Mouse (Mus musculus): ENCODE results near the gene Sox30. TPM values are rescaled to one million over a fixed set of nuclear protein-coding genes. Genes with fewer than 3 reads are reported as not detected.

The Sox30 gene
- polyA plus RNA-seq (2016; fragmentation: Nextera tagmentation; extraction: Ambion mirVana), result 0.19 and 0.22 TPM in 2 replicates

DNA sequence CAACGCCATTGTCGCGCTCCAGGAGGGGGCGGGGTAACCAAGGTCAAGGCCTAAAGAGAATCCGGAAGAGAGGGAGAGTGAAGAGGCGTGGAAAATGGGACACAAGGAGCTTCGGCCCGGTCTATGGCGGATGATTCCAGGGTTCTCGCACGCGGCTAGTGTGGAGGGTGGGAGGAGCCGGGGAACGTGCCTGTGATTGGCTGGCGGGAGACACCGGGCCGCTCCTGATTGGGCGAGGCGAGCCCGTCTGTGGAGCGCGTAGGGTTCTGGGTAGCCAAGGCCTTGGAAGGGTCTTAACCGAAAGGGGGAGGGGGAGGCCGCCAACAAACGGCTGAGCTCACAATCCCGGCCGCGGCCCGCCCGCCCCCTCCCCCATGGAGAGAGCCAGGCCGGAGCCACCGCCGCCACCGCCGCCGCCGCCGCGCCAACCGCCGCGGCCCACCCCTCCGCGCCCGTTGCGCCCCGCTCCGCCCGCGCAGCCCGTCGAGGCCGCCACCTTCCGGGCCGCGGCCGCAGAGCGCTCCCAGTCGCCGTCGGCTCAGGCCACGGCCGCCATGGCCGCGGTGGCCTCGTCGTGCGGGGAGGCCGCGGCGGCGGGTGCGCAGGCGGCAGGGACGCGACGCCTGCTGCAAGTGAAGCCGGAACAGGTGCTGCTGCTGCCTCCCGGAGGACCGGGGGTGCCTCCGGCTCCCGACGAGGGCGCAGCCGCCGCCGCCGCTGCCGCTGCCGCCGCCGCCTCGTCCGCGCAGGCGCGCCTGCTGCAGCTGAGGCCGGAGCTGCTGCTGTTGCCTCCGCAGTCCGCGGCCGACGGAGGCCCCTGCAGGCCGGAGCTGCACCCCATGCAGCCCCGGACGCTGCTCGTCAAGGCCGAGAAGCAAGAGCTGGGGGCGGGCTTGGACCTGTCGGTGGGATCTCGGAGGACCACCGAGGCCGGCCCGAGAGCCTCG lies at the start of gene Sox30:
Gene Sox30 (plus strand): TSS at position 365 of the 947 bp plus-strand sequence.
- H3K27ac ChIP-seq, result peak within 1 kb of the TSS; percentile 76

DNA sequence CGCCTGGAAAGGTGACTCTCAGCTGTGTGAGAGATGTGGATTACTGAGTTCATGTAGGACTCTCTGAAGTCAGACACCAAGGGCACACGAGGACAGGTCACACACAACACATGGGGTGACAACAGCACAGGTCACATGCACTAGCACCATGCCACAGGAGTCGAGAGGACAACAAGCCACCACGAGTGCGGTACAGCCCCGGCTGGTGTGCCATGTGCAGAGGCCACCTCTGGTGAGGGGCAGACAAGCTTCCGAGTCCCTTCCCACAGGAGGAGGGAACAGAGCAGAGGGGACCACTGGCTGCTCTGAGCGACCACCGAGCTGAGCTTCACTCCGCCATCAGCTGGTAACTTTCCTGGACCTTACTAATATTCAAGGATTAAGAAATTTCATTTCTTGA lies 47.3 kb upstream of the Sox30 start:
- no peak for ATAC-seq (ENCODE audit: low FRiP score)
- H3K9ac ChIP-seq, result no peak overlapping the region
- no peaks in the 10 kb centered on the region for H3K27me3 ChIP-seq
- H3K4me1 ChIP-seq, result no peaks in the 10 kb centered on the region
- WGBS, result 89% methylated on average over 10 of the region's 10 CpGs
- no peak overlapping the region for H3K27ac ChIP-seq
- H3K4me3 ChIP-seq (replicated peaks), result no peak overlapping the region
- H3K9me3 ChIP-seq, result no peaks in the 10 kb centered on the region
- H3K36me3 ChIP-seq (replicated peaks), result peaks cover 51% of the 10 kb centered on the region
- no peak overlapping the region for H3K4me2 ChIP-seq

More for the DNA sequence above, at the start of gene Sox30:
- peaks cover 8% of the 10 kb centered on the region for H3K4me1 ChIP-seq
- H3K9me3 ChIP-seq, result peaks cover 3% of the 10 kb centered on the region; the same call in 1 of the 2 replicates
- peak within 1 kb of the TSS; percentile 67 for H3K4me3 ChIP-seq (replicated peaks)
- H3K27me3 ChIP-seq, result peaks cover 12% of the 10 kb centered on the region; the same call in 1 of the 2 replicates
- peak within 1 kb of the TSS; percentile 74 for H3K9ac ChIP-seq
- peak; percentile 97 for ATAC-seq (ENCODE audit: low FRiP score)
- 17% methylated on average over 46 of the region's 115 CpGs for WGBS
- no peaks in the 10 kb centered on the region for H3K36me3 ChIP-seq (replicated peaks)
- H3K4me2 ChIP-seq, result peak within 1 kb of the TSS; percentile 77

DNA sequence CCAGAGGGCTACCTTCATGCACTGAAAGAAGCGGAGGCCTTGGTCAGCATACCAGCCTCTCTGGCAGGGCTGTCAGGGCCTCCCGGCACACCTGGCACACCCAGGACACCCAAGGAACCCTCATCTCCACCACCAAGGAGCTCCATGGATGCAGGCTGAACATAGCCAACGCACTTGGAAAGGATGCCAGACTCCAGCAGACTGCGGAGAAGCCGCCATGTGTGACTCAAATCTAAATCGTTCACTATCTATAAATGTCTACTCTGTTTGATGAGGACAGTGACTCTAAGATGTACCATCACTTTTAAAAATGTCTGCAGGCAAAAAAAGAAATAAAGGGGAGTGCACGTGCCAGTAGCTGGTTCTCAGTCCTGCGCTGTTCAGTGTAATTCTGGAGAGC lies 42.6 kb upstream of the Sox30 start:
- 96% methylated on average over 8 of the region's 8 CpGs for WGBS
- H3K36me3 ChIP-seq (replicated peaks), result peaks cover 41% of the 10 kb centered on the region
- no peaks in the 10 kb centered on the region for H3K27me3 ChIP-seq
- H3K9me3 ChIP-seq, result no peaks in the 10 kb centered on the region
- H3K9ac ChIP-seq, result no peak overlapping the region
- no peak overlapping the region for H3K27ac ChIP-seq
- no peaks in the 10 kb centered on the region for H3K4me1 ChIP-seq
- no peak overlapping the region for H3K4me3 ChIP-seq (replicated peaks)
- ATAC-seq (ENCODE audit: low FRiP score), result no peak
- H3K4me2 ChIP-seq, result no peak overlapping the region

DNA sequence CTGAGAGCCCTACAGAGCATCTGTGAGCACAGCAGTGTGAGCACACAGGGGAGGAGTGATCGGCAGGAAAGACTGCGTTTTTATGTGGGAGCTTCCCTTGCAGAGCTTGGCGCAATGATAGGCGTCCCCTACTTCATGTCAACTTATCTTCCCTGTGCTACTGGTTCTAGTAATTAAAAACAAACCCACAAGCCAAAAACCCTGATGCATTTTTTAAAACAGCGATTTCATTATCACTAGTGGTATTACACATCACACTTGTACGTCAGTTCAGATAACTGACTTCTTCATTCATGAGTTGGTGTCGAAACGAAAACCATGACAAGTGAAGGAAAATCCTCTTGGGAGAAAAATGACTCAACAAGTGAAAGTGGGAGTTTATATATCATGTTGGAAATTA lies 41.2 kb upstream of the Sox30 start:
- H3K9me3 ChIP-seq, result no peaks in the 10 kb centered on the region
- H3K4me1 ChIP-seq, result peaks cover 14% of the 10 kb centered on the region
- WGBS, result 93% methylated on average over 8 of the region's 8 CpGs
- no peak overlapping the region for H3K4me2 ChIP-seq
- H3K27me3 ChIP-seq, result no peaks in the 10 kb centered on the region
- no peak for ATAC-seq (ENCODE audit: low FRiP score)
- no peak overlapping the region for H3K4me3 ChIP-seq (replicated peaks)
- no peak overlapping the region for H3K9ac ChIP-seq
- H3K36me3 ChIP-seq (replicated peaks), result peaks cover 28% of the 10 kb centered on the region
- H3K27ac ChIP-seq, result no peak overlapping the region

DNA sequence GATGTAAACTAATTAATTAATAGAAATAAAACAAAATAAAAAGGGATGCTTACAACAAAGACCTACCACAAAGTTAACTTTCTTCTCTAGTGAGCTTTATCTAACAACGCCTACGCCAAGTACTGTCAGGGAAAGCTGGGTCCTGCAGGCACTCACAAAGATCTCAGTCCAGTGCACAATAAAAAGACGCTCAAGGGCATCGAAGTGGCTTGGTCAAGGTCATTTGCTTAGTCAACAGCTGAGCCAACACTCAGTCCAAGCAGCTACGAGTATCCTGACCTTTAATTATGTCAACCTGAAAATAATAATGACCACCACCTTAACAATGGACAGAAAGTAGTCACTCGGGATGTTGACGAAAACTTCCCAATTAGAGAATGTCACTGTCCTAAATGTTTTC lies 37.8 kb upstream of the Sox30 start:
- Histone ChIP-seq H3K27ac (no peak overlapping the region), H3K4me2 (no peak overlapping the region), H3K4me1 (peaks cover 17% of the 10 kb centered on the region), H3K4me3 (replicated peaks) (no peak overlapping the region), H3K9me3 (no peaks in the 10 kb centered on the region), H3K27me3 (no peaks in the 10 kb centered on the region), H3K36me3 (replicated peaks) (peaks cover 4% of the 10 kb centered on the region), H3K9ac (no peak overlapping the region)
- no peak for ATAC-seq (ENCODE audit: low FRiP score)
- 85% methylated on average over 7 of the region's 7 CpGs for WGBS

DNA sequence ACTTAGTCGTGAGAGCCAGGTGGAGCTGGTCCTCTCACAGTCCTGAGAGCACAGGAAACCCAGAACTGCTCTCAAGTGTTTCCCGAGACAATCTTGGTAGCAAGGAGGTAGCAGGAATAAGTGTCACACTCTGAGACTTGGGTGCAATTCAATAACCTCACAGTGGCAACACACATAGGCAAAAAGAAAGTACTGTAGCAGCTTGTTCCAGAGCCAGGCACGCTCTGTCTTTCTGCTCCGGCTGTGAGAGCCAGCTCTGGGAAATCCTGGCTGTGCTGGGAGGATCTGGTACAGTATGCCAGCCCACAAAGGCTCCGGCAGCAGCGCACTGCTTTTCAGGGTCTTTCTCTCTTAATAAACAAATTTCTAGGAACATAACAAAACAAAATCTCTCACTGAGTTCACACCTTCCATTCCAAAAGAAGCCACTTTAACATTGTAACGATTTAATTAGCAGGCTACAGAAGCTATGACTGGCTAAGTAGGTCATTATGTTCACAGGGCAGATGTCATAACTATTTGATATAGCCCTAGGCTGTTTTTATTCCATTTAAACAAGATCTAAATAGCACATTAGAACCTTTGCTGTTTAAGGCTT lies 36.9 kb upstream of the Sox30 start:
- H3K4me1 ChIP-seq, result peaks cover 17% of the 10 kb centered on the region
- H3K36me3 ChIP-seq (replicated peaks), result no peaks in the 10 kb centered on the region; the same call in 1 of the 2 replicates
- peak overlapping the region; percentile 91 for H3K4me2 ChIP-seq
- WGBS, result 62% methylated on average over 7 of the region's 7 CpGs
- ATAC-seq (ENCODE audit: low FRiP score), result no peak
- no peak overlapping the region; the same call in 1 of the 2 replicates for H3K27ac ChIP-seq
- no peaks in the 10 kb centered on the region for H3K9me3 ChIP-seq
- H3K4me3 ChIP-seq (replicated peaks), result peak overlapping the region; percentile 84
- H3K27me3 ChIP-seq, result no peaks in the 10 kb centered on the region
- 0 out of 2 replicates have a peak overlapping the region, but pooled peaks have one; percentile 81 for H3K9ac ChIP-seq

DNA sequence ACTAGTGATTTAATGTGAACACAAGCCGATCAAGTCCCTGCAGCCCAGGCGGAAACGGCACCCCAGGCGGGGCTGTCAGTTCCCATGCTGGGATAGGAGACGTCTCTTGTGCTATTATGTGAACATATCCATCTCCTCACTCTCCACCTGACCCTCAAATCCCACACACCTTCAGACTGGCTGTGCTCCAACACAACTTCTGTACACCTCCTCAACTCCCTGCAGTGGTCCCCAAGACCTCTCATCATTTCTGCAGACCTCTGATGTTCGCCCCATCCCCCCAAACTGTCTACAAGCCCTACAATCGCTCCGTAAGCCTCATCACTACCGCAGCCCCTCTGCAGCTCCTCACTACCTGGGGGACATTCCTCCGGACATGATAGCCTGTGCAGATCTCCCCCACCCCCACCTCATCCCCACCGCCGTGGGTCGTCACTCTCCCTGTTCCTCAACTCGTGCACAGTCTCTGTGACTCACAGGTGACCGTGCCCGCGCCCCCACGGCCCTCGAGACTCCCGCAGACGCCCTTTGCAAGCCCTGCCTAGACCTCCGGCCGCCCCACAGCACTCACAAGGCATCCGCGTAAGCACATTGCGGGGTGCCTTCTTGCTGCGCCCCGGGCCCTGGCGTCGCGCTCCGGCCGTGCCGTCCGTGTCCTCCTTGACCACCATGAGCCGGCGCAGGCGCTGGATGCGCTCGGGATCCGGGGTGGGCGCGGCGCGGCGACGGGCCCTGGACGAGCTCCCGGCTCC lies 36.0 kb upstream of the Sox30 start:
- WGBS, result under 1% methylated on average over 49 of the region's 49 CpGs

DNA sequence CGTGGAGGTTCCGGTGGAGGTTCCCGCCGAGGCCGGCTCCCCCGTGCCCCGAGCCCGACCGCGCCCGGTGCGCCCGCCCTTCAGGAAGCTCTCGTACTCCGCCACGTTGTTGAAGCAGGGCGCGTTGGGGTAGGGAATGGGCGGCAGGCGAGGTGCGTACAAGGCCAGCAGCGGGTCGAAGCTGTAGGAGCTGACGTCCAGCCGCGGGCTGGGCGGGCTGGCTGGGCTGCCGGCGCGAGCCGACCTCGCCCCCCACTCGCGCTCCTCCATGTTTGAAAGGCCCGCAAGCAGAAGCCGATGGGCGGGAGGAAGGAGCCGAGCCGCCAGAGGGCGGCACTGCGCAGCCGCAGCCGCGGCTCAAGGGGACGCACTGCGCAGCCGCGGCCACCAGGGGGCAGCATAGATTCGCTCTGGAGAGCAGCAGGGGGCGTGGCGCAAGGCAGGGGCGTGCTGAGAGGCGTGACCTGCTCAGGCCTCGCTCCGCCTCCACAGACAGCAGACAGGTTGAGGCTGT lies 35.4 kb upstream of the Sox30 start, which contains the start of gene Lsm11:
Gene Lsm11 (minus strand): TSS at position 293 of the 514 bp plus-strand sequence.
- peak; percentile 87 for ATAC-seq (ENCODE audit: low FRiP score)
- Histone ChIP-seq H3K27me3 (no peaks in the 10 kb centered on the region), H3K4me2 (peak within 1 kb of the TSS; percentile 91), H3K4me3 (replicated peaks) (peak within 1 kb of the TSS; percentile 84), H3K4me1 (peaks cover 17% of the 10 kb centered on the region), H3K36me3 (replicated peaks) (peaks cover 6% of the 10 kb centered on the region), H3K9me3 (no peaks in the 10 kb centered on the region), H3K27ac (peak within 1 kb of the TSS; percentile 56; the same call in 1 of the 2 replicates), H3K9ac (peak within 1 kb of the TSS; percentile 81)
- 0% methylated on average over 31 of the region's 55 CpGs for WGBS

More for the DNA sequence above, 36.0 kb upstream of the Sox30 start:
- Histone ChIP-seq H3K4me2 (peak overlapping the region; percentile 91), H3K9me3 (no peaks in the 10 kb centered on the region), H3K36me3 (replicated peaks) (no peaks in the 10 kb centered on the region; the same call in 1 of the 2 replicates), H3K4me3 (replicated peaks) (peak overlapping the region; percentile 84), H3K27me3 (no peaks in the 10 kb centered on the region), H3K4me1 (peaks cover 17% of the 10 kb centered on the region), H3K27ac (peak overlapping the region; percentile 56; the same call in 1 of the 2 replicates), H3K9ac (peak overlapping the region; percentile 81)
- ATAC-seq (ENCODE audit: low FRiP score), result peak; percentile 62

DNA sequence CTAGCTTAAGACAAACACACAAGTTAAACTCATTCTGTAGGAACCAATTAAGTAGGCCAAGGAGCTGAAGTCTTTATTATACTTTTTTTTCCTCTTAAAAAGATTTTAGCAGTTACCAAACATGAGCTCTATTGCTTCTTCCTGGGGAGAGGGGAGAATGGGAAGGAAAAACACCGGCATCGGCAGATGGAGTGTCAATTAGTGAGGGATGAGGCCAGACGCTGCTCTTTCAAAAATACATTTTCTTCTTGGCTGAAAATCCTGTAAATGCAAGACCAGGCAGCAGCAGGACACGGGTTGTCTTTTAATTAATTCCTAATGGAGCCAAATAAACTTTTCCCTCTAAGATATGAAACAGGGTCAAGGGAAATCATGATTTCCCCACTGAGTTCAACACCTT lies 33.3 kb upstream of the Sox30 start:
- Histone ChIP-seq H3K27ac (no peak overlapping the region), H3K27me3 (no peaks in the 10 kb centered on the region), H3K36me3 (replicated peaks) (peaks cover 20% of the 10 kb centered on the region), H3K4me2 (no peak overlapping the region), H3K9ac (no peak overlapping the region), H3K9me3 (no peaks in the 10 kb centered on the region), H3K4me1 (peaks cover 17% of the 10 kb centered on the region), H3K4me3 (replicated peaks) (no peak overlapping the region)
- ATAC-seq (ENCODE audit: low FRiP score), result no peak
- 92% methylated on average over 4 of the region's 4 CpGs for WGBS

DNA sequence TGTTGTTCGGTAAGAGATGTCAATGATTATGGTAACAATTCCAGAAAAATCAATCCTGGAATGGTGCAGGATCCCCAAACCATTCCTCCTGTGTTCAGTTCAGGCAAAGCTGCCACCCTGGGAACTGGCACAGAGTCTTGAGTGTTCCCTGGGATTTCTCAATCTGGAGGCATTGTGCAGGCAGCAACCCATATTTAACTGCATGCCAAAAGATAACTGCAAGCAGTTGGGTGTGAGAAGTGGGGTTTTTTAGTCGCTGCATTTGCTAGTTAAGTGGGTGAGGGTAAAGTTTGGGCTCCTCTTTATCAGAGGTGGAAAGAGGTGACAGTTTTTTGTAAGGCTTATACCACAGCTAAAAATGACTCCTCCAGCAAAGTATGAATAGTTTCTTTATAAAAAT lies 32.6 kb upstream of the Sox30 start:
- no peak for ATAC-seq (ENCODE audit: low FRiP score)
- no peak overlapping the region for H3K4me3 ChIP-seq (replicated peaks)
- H3K27me3 ChIP-seq, result no peaks in the 10 kb centered on the region
- no peak overlapping the region for H3K4me2 ChIP-seq
- H3K9me3 ChIP-seq, result no peaks in the 10 kb centered on the region
- H3K9ac ChIP-seq, result no peak overlapping the region
- H3K4me1 ChIP-seq, result peaks cover 17% of the 10 kb centered on the region
- peaks cover 25% of the 10 kb centered on the region for H3K36me3 ChIP-seq (replicated peaks)
- 92% methylated on average over 2 of the region's 2 CpGs for WGBS
- no peak overlapping the region for H3K27ac ChIP-seq

DNA sequence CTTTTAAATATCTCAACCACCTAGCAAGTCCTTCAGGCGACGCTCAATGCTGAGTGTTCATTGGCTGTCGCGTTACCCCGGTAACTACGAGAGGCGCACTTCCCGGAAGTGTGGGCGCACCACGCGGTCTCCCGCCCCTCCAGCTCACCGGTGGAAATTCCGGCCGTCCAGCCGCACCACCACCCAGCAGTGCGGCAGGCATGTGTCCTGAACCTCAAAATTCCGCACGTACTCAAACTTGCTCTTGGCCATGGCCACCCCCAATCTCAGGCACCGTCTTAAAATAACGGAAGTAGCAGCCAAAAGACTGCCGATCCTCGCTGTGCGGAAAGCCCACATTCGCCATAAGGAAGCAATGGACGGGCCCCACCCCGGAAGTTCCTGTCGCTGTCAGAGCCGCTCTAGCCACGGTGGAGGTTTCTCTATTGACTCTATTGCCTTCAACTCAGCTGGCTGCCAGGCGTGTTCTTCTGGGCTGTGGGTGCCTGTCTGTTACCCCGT lies 24.9 kb upstream of the Sox30 start, which contains the start of gene Thg1l:
Gene Thg1l (minus strand): TSS at position 368 of the 501 bp plus-strand sequence.
- Histone ChIP-seq H3K36me3 (replicated peaks) (peaks cover 15% of the 10 kb centered on the region), H3K9me3 (no peaks in the 10 kb centered on the region), H3K4me3 (replicated peaks) (peak within 1 kb of the TSS; percentile 52), H3K27ac (peak within 1 kb of the TSS; percentile 2; the same call in 1 of the 2 replicates), H3K27me3 (no peaks in the 10 kb centered on the region), H3K9ac (0 out of 2 replicates have a peak within 1 kb of the TSS, but pooled peaks have one; percentile 2), H3K4me2 (peak within 1 kb of the TSS; percentile 53), H3K4me1 (peaks cover 4% of the 10 kb centered on the region; the same call in 1 of the 2 replicates)
- peak; percentile 99 for ATAC-seq (ENCODE audit: low FRiP score)
- under 1% methylated on average over 32 of the region's 32 CpGs for WGBS

All from forebrain, embryonic 12.5 days (tissue).